Mouse (Mus musculus): Measurements from ENCODE around the gene Vmn1r221.
"Not testable (repeated sequence)": the region's sequence is repeated elsewhere in the genome, so short reads cannot be mapped to it uniquely, and the experiment has no call there.

- TF ChIP-seq CTCF (IDR thresholded peaks at IDR 0.05; ENCODE audit: low read depth, low read length); POLR2A (IDR thresholded peaks at IDR 0.05; ENCODE audit: borderline replicate concordance, low read depth, low read length): not testable (repeated sequence)
Observed at GRCm38 (mm10) chr13:23268606-23269005, 54.7 kb downstream of the Vmn1r221 start.
